Mouse (Mus musculus): ENCODE data around the gene Mdfic.

DNA sequence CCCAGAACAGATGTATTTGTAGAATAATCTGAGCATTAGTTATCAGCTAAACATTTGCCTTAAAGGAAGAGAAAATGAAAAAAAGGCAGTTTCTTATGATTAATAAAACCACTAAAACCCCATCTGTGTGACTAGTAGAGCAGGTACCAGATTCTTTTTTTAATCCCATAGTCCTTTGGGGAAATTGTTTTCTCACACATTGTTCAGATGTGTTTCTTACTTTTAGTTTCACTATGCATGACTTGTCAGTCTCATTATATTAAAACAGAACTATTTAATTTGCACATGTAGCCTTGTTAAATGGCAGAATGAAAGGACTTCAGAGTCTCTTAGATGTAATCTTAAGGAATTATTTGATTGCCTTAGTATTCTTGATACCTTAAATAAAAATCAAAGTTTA is 32.7 kb downstream of the Mdfic start:
- TF ChIP-seq CTCF (IDR thresholded peaks at IDR 0.05; ENCODE audit: low read depth) (no peak), EP300 (IDR thresholded peaks at IDR 0.05; ENCODE audit: low read depth) (no peak)
